Mouse (Mus musculus) c-Kit-positive CD71-positive TER-119-positive erythroid progenitor cells, embryonic 14.5 days (primary cell): ENCODE data around the gene Hnmt.
"Not testable (repeated sequence)": the region's sequence is repeated elsewhere in the genome, so short reads cannot be mapped to it uniquely, and the experiment has no call there.

Experiments used
- DNase-seq: peaks from one replicate; pipeline ENCODE4 v3.0.0-alpha.2; 2013; ENCODE audit warnings: low spot score

Gene Hnmt

DNA sequence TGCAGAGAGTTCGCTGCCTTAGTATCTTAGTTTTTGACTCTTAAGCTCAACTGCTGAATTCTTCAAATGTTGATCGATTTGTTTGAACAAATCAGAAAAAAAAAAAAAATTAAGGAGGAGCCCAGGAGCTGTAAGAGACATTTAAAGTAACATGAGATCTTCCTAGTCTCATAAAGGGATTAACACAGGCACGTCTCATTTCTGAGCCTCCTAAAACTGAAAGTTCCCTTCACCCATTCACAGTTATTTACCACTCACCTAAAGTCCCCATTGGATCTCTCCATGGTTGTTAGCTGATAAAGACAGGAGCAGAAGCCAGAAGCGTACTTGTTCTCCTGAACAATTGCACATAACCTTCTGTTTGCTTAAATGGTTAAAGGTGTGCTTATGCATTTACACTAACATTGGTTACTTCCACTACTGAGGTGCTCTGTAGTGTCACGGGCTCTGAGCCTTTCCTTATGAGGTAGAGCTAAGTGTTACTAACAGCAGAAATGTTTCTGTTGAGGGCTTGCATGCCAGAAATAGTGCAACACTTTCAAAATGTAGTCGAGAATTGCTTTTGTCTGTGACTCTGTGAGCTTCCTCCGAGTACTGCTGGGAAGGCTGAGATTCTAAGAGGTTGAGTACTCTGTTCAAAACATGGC is at the start of gene Hnmt:
TSS of gene Hnmt (minus strand) at position 51 of the 647 bp plus-strand sequence.
- DNase-seq: no peak

- DNase-seq: no peak
These were observed 47.3 kb upstream of the Hnmt start, which contains the start of gene Tbpl2 for GRCm38 (mm10) chr2:24096495-24096894. Gene Tbpl2, minus strand, starts transcription at chr2:24096595.

DNA sequence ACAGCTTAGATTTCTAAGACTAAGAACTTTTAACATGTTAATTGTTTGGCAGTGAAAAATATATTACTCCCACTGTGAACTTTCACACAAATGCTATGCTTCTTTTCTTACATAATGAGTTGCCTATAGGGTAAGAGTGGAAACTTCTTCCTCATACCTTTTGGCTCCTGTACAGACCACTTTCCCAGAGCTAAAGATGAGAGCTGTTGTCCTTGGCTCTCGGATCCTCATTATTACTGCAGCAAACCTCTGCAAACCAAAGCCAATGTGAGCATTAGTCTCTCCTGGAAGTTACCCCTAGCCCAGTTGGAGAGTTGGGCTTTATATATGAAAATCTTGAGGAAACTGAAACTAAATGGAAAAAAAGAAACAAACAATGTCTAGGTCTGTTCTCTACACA is 41.7 kb upstream of the Hnmt start:
- no peak for DNase-seq

DNA sequence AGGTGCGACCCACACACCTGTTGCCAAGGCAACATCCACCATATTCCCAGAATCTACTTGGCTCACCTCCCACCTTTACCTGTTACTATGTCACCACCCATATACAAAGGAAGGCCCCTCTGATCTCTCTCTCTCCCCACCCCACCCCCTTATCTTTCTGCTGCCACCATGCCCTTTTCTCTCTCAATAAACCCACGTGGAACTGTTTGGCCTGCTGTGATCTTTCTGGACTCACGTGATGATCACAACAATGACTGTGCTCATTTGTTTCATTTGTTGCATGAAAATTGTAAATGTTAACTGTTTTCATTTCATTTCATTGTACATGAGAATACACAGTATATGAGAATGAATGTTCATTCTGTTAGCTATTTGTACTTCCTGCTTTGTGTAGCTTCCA is 1.3 kb upstream of the Hnmt start:
- no peak for DNase-seq

GRCm38 (mm10) chr2:24048480-24049097 is 605 bp downstream of the Hnmt start:
- no peak for DNase-seq

DNA sequence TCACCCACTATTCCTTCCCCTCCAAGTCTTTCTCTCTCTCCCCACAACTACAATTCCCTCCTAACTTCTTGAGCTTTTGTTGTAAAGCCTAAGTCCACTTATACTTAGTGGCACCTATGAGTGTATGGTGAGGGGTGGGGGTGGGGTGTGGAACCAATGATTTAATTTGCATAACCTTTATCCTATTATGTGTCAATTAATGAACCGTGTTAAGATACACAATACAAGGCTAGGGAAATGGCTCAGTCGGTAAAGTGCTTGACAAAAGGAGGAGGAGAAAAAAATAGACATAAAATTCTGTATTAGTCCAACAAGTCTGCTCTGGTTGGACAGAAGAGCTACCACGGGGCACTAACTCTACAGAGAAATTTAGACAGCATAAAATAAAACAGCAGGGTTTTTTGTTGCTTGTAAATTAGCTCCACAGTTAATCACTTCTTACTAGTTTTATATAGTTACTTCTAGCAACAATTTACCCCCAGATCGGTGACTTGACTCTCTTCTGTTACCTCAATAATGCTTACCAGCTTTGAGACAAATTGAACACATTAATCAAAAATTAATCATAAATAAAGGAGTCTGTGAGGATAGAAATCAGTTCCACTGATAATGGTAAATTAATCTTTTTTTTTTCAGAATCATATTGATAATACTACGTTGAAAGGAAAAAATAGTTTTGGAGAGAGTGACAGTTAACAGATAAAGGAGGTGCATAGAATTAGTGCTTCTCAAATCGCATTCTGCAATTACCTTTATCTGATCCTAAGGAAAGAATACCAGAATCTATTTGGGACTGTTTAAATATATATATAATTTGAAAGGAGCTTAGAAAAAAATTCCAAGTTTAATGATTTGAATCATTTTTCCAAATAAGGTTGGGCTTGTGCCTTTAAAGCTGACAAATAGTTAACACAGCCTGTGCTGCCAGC is 1.4 kb downstream of the Hnmt start:
- no peak for DNase-seq

DNA sequence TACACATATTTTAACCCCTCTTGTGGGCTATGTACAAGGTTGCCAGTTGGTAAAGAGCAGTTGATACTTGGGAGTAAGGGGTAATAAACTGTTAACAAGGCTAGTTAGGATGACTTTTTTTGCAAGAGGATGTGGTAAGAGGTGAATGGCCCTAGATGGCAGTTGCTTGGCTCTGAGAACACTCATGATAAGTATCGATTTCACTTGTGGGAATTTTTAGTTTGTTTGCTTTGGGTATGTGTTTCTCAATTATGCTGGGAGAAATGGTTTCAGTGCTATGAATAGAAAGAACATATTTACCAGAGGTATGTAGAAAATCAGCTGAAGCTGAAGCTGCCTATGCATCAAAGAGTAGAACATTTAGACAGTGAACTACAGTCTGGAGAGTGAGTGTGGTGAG is 6.3 kb downstream of the Hnmt start:
- no peak for DNase-seq

GRCm38 (mm10) chr2:24040531-24040930 is 8.7 kb downstream of the Hnmt start:
- no peak for DNase-seq

DNA sequence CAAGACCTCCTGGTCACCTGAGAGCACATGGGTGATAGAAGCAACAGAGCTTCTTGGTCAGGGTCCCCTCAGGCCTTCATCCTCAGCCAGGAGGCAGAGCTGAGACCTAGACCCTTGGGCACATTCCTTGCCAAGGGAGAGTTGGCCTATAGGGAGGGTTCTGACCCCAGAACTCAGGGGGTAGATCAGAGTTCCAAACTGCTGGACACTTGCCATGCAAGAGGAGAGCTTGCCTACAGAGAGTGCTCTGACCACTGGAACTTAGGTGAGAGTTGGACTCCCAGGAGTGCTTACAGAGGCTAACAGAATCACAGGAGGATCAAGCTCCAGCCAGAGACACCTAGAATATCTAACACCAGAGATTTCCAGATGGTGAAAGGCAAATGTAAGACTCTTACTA is 29.8 kb downstream of the Hnmt start:
- DNase-seq: not testable (repeated sequence)

DNA sequence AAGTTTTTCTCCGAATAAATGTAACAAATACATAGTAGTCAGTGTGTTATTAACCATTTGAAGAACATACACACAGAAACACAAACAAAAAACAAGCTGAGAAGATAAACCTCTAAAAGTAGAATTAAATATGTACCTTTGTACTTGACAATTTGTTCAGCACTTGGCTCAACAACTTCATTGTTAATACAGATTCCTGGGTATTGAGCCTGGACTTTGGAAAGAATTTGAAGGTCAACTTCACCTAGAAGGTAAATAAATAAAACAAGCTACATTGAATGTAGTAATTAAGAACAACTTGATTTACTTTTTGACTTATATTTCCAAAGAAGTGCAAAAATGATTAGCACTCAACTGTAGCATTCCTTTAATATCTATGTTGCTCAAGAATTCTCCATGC is 30.2 kb downstream of the Hnmt start:
- no peak for DNase-seq

- DNase-seq: no peak
These were observed 34.2 kb downstream of the Hnmt start for GRCm38 (mm10) chr2:24014957-24015356.

DNA sequence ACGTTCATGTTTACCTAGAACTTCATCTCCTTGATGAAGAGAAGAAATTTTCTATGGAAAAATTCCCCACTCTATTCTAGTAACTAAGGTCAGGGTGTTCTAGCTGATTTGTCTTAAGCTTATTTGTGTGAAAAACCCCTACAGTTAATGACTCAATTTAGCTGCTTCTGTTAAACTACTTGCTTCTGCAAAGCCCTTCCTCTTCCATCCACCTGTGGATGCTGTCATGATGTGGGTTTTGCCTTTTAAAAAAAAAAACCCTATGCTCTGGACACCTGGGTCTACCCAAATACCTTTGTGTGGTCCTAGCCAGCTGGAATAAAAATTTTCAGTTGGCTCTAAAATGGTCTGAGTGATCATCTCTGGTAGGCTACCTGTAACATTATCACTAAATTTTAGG is 49.9 kb downstream of the Hnmt start:
- no peak for DNase-seq

GRCm38 (mm10) chr2:23998836-23999235 is 50.4 kb downstream of the Hnmt start:
- no peak for DNase-seq

GRCm38 (mm10) chr2:23996830-23997229 is 52.4 kb downstream of the Hnmt start:
- no peak for DNase-seq

DNA sequence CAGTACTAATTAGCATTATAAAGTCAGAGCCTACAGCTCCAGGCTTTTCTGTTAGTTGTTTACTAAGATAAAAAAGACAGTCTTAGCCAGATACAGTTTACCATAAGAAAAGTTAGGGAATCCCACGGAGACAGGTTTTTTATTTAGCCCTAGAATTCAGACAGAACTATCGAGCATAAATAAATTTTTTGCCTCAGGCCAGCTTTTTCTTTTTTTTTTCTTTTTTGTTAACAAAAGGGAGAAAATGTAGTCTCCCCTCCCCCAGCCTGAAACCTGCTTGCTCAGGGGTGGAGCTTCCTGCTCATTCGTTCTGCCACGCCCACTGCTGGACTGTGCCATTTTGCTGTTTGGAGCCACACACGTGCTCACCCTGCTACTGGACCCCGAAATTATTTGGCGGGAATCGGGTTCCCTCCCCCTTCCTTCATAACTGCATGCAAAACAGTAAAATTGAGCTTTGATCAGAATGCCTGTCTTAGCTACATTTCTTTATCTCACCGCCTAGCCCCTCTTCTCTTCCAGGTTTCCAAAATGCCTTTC is 59.1 kb downstream of the Hnmt start:
- DNase-seq: not testable (repeated sequence)

DNA sequence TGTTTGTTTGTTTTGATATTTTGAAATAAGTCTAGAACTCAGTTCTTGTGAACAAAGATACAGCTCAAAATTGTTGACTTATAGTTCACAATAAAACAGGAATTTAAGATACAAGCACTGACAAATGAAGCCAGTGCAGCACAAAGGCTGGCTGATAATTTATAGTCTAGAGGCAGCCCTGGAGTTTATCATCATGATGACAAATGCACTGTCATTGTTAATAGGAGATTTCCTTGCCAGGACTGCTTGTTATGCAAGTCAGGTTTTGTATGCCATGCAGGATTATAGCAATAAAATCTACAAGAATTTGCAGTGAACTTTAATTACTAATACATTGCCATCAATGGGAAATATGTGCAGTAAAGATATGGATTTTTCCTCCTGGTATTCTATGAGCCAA is 61.9 kb downstream of the Hnmt start:
- no peak for DNase-seq

DNA sequence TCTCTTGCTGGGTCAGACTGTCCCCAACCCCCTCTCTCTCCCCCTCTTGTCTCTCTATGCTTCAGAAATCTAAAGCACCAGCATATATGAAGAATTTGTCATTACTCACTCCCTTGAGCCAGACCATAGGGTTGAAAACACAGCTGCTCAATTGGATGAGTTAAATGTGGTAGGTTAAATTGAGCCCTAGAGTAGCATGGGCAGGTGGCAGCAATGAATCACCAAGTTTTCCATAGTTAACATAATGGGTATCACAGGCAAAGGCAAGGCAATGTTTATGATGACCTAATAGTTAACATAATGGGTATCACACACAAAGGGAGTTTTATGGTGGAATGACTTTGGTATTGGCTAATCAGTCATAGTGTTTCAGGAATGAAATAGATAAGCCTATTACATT is 65.9 kb downstream of the Hnmt start:
- DNase-seq: no peak

DNA sequence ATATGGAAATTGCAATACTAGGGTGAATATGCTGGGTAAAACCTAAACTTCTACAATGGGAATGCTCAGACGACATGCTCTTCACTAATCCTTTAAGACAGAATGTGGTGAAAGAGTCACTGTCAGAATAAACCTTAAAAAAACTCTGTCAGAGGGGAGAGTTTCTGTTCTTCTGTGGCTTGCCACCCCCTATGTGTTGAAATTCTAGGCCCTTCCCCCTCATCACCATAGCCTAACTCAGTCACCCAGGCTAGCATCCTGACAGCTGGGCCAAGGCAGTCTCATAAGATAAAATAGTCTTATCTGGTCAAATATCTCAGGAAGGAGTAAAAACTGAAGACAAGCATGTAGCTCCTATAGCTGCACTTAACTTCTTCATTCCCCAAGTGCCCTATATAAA is 66.3 kb downstream of the Hnmt start:
- no peak for DNase-seq

DNA sequence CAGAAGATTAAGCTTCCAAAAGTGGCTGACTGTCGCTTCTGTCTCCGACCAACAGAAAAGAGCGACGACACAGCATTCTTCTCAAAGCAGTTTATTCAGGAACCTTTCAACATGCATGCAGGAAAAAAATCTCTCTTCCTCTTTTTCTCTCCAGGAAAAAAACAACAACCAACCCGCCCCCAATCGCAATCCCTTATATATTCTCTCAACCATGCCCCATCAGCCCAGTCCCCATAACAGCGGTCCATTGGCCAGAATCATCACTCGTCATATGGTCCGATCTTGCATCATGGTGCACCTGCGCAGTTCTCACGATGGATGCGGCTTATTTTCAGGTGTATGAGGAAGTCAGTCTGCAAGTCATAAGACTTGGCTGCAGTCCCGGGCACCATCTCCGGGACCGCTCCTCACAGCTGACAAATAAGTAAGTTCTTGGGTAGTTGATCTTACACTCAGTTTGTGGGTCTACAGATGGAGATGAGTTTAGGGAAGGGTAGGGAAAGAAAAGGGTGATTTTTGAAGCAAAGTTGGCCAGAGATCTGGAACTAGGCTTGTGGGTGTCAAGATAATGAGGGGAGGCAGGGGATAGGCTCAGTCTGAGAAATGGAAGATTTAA is 88.4 kb downstream of the Hnmt start:
- not testable (repeated sequence) for DNase-seq
